Mouse (Mus musculus) CH12.LX (cell line): ENCODE measurements at regions not wholly inside any gene's neighbourhood (a gene's known extent, or its start where the extent isn't known, plus 50 kb on each side); places are given as distances from the start of the nearest gene placed in this dataset.
A peak's percentile ranks its signal among the peaks of the same experiment; 100 is the strongest.

Source experiments
- DNase-seq: peaks from one replicate; pipeline ENCODE4 v3.0.0-alpha.2; 2013; ENCODE audit errors: extremely low read depth
- H3K27ac ChIP-seq: 2 replicates; pipeline ENCODE4 v1.5.1; 2012; ENCODE audit warnings: low read depth, mild to moderate bottlenecking, control low read depth, moderate library complexity; ENCODE audit not compliant: insufficient read depth
- H3K27me3 ChIP-seq: replicated peaks from 2 replicates; pipeline ENCODE3; 2012; ENCODE audit warnings: inconsistent platforms
- H3K36me3 ChIP-seq, 2 experiments: replicated peaks in 1 of 2; 2 replicates each; pipeline versions ENCODE3 to v1.6.1; 2012; ENCODE audit warnings: inconsistent platforms in 1 of 2, low read length in 1 of 2, mild to moderate bottlenecking in 1 of 2, mixed read lengths in 1 of 2, moderate library complexity in 1 of 2; ENCODE audit not compliant: control insufficient read depth in 1 of 2, insufficient read depth in 1 of 2
- H3K4me1 ChIP-seq, 2 experiments: 2 replicates each; pipeline ENCODE4 v1.6.1; 2012; ENCODE audit warnings: inconsistent platforms in 1 of 2, moderate library complexity in 1 of 2; ENCODE audit not compliant: insufficient read depth in 2 of 2, control insufficient read depth in 1 of 2
- H3K4me2 ChIP-seq: 2 replicates; pipeline ENCODE4 v1.6.1; 2012; ENCODE audit warnings: low read depth, mild to moderate bottlenecking, control low read depth; ENCODE audit not compliant: poor library complexity, insufficient read depth, severe bottlenecking
- H3K4me3 ChIP-seq, 3 experiments: fragments of 150-350 bp in 1 of 3; sonication (generic) in 1 of 3; replicated peaks in 1 of 3; 2 replicates each; pipeline versions ENCODE3 to v1.5.1; 2011 to 2012; ENCODE audit warnings: low read depth in 2 of 3, low read length in 2 of 3, mild to moderate bottlenecking in 2 of 3, moderate library complexity in 2 of 3, control low read depth in 1 of 3, improper control_type of control experiment in 1 of 3, inconsistent platforms in 1 of 3, mixed read lengths in 1 of 3; ENCODE audit not compliant: poor library complexity in 1 of 3
- H3K79me2 ChIP-seq: replicated peaks from 2 replicates; pipeline ENCODE4 v1.6.1; 2012; ENCODE audit warnings: mild to moderate bottlenecking, moderate library complexity; ENCODE audit not compliant: control insufficient read depth, poor library complexity, insufficient read depth, severe bottlenecking; ENCODE audit errors: extremely low read depth
- H3K9ac ChIP-seq: 2 replicates; pipeline ENCODE4 v1.6.1; 2012; ENCODE audit warnings: low read depth, mild to moderate bottlenecking, control low read depth, moderate library complexity; ENCODE audit not compliant: insufficient read depth
- H3K9me3 ChIP-seq: replicated peaks from 2 replicates; pipeline ENCODE3; 2012; ENCODE audit warnings: low read length, inconsistent platforms, mixed read lengths
- CTCF ChIP-seq, 2 experiments: IDR thresholded peaks in 1 of 2; conservative IDR thresholded peaks in 1 of 2; 2 replicates each; pipeline ENCODE4 v1.5.1; 2011 to 2012; ENCODE audit warnings: low read depth in 2 of 2, low read length in 2 of 2, improper control_type of control experiment in 1 of 2, inconsistent platforms in 1 of 2, mild to moderate bottlenecking in 1 of 2, moderate library complexity in 1 of 2
- ETS1 ChIP-seq: conservative IDR thresholded peaks from 2 replicates; pipeline ENCODE4 v1.6.1; 2012; ENCODE audit warnings: low read depth, mild to moderate bottlenecking, inconsistent platforms, low read length, improper control_type of control experiment, moderate library complexity
- JUN ChIP-seq: IDR thresholded peaks from 2 replicates; pipeline ENCODE4 v1.6.1; 2011; ENCODE audit warnings: low read depth, mild to moderate bottlenecking, low read length, improper control_type of control experiment, moderate library complexity; ENCODE audit not compliant: insufficient read depth
- MAX ChIP-seq: IDR thresholded peaks from 2 replicates; pipeline ENCODE4 v1.6.1; 2011; ENCODE audit warnings: low read length, improper control_type of control experiment
- MEF2A ChIP-seq: IDR thresholded peaks from 2 replicates; pipeline ENCODE4 v1.6.1; 2014; ENCODE audit warnings: low read depth, mild to moderate bottlenecking, inconsistent platforms, low read length, improper control_type of control experiment, borderline replicate concordance
- MYC ChIP-seq: IDR thresholded peaks from 2 replicates; pipeline ENCODE4 v1.6.1; 2011; ENCODE audit warnings: low read depth, mild to moderate bottlenecking, improper control_type of control experiment, low read length
- NELFE ChIP-seq: IDR thresholded peaks from 2 replicates; pipeline ENCODE4 v1.6.1; 2011; ENCODE audit warnings: low read depth, low read length, improper control_type of control experiment
- PAX5 ChIP-seq: IDR thresholded peaks from 2 replicates; pipeline ENCODE4 v1.6.1; 2012; ENCODE audit warnings: low read length, inconsistent platforms, mixed read lengths
- RAD21 ChIP-seq: IDR thresholded peaks from 2 replicates; pipeline ENCODE4 v1.6.1; 2011; ENCODE audit warnings: low read depth, mild to moderate bottlenecking, low read length, improper control_type of control experiment, moderate library complexity
- SIN3A ChIP-seq: IDR thresholded peaks from 2 replicates; pipeline ENCODE4 v1.6.1; 2012; ENCODE audit warnings: low read length, improper control_type of control experiment, inconsistent platforms
- TBP ChIP-seq: conservative IDR thresholded peaks from 2 replicates; pipeline ENCODE4 v1.6.1; 2011; ENCODE audit warnings: low read depth, low read length, improper control_type of control experiment
- UBTF ChIP-seq: IDR thresholded peaks from 2 replicates; pipeline ENCODE4 v1.6.1; 2012; ENCODE audit warnings: low read depth, mild to moderate bottlenecking, inconsistent platforms, low read length, improper control_type of control experiment, moderate library complexity
- ZC3H11A ChIP-seq: IDR thresholded peaks from 2 replicates; pipeline ENCODE4 v1.6.1; 2012; ENCODE audit warnings: low read depth, mild to moderate bottlenecking, inconsistent platforms, low read length, improper control_type of control experiment
- ZMIZ1 ChIP-seq: IDR thresholded peaks from 2 replicates; pipeline ENCODE4 v1.6.1; 2012; ENCODE audit warnings: low read depth, mild to moderate bottlenecking, inconsistent platforms, low read length, improper control_type of control experiment
- dilution Hi-C: fragments of 300-500 bp; cut with MboI; formaldehyde crosslinking; loops from 2 replicates; pipeline ENCODE4 v1.14.3; 2020; ENCODE audit warnings: low sequenced_read_pairs; ENCODE audit not compliant: extremely low pct_unique_long_range_greater_than_20kb, extremely low pct_ligation_motif_present
- in situ Hi-C: fragments of 300-500 bp; cut with MboI; formaldehyde crosslinking; loops from 3 replicates; pipeline ENCODE4 v1.14.3; 2019; ENCODE audit warnings: low sequenced_read_pairs, low pct_ligation_motif_present, low pct_unique_long_range_greater_than_20kb, mixed read lengths

DNA sequence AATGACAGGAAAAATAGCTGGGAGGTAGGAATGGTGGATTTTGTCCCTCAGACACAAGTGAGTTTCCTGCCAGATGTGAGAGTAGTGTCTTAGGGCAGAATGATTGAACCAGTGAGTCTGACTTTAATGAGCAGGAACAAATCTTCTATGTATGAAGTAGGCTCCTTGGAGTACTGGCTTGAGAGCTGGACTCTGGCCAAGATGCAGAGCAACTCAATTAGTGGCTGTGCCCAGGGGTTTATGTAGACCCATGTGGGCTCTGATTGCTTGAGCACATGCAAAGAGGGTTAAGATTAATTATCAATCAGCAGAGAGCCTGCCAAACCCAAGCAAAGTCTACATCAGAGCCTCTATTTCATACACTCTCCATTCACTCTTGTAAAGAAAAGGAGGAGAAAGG lies 92.9 kb upstream of the Htr1b start:
- TF ChIP-seq UBTF (no peak), ZC3H11A (no peak), MYC (no peak), TBP (no peak), ZMIZ1 (no peak), MEF2A (no peak)
- no peaks in the 10 kb centered on the region for H3K27me3 ChIP-seq
- in situ Hi-C loops: no loop called here
- dilution Hi-C loops: no loop called here
- no peak overlapping the region for H3K4me2 ChIP-seq
- H3K9me3 ChIP-seq: no peaks in the 10 kb centered on the region
- no peak for DNase-seq
- H3K79me2 ChIP-seq: no peaks in the 10 kb centered on the region
- H3K4me1 ChIP-seq: no peaks in the 10 kb centered on the region
- H3K27ac ChIP-seq: no peak overlapping the region
- H3K9ac ChIP-seq: no peak overlapping the region
- H3K4me3 ChIP-seq: no peak overlapping the region
- H3K36me3 ChIP-seq: no peaks in the 10 kb centered on the region

DNA sequence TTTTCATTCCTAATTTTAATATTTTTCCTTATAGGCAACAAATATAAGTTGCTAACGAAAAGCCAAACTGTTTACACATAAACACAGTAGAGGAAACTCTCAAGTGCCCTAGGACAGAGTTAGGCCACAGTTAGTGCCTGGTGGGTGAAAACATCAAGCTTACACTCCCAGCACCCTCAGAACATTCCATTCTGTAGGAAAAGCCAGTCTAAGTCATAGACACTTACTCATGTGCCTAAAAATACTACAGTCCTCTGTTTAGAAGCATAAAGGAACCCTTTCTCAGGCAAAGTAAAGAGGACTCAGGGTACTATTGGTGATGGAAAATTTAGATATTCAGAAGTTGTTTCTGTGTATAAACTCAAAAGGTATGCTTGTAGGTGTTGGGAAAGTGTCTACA lies 86.5 kb upstream of the Htr1b start:
- H3K79me2 ChIP-seq: no peaks in the 10 kb centered on the region
- no peak for TF ChIP-seq RAD21
- TF ChIP-seq ETS1: no peak
- no peak for TF ChIP-seq MAX
- no peak for TF ChIP-seq SIN3A
- no peak for TF ChIP-seq JUN
- TF ChIP-seq, all 38 proteins: peak for 0
- in situ Hi-C loops: no loop called here
- H3K27ac ChIP-seq: no peak overlapping the region
- no peaks in the 10 kb centered on the region for H3K9me3 ChIP-seq
- H3K27me3 ChIP-seq: no peaks in the 10 kb centered on the region
- H3K9ac ChIP-seq: no peak overlapping the region
- H3K4me3 ChIP-seq: no peak overlapping the region
- no peak overlapping the region for H3K4me2 ChIP-seq
- H3K4me1 ChIP-seq: peaks cover 0 to 6% of the 10 kb centered on the region in 2 experiments; a peak in 1 of 4 replicates
- dilution Hi-C loops: no loop called here
- no peak for DNase-seq
- no peaks in the 10 kb centered on the region for H3K36me3 ChIP-seq

DNA sequence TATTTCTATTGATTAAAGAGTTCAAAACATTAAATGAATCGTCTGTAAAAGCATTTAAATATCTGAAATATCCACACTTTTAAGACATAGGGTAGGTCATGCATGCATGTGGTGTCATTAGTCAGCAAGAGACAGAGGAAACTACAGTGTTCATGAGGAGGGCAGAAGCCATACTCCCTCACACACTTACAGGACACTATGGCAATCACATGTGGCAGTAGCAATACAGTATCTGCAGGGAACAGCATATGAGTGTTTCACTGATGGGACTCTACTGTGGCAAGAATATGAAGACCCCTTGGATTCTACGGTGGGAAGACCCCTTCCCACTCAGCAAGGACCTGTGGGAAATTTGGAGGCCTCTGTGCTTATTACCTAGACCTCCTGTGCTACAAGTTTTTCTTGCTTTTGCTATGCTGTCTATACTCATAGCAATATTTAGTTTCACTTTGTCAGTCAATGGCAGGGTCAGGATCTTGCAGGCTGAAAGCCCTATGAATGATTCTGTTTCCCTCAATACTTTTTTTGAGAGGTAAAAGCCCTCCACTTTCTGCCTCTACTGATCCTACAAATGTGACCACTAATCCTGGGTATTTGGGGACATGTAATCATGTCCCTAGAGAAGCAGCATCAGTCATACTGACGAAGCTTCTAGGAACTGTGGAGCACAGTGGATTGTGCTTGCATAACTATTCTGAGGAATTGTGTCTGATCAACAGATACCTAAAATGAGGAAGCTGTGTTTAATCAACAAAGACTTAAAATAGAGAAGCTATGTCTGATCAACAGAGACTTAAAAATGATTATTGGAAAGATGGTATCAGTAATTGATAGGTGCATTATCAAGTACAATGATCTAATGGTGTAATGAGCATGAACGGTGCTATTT lies 83.6 kb upstream of the Htr1b start:
- Histone ChIP-seq H3K27me3 (no peaks in the 10 kb centered on the region), H3K27ac (no peak overlapping the region), H3K9ac (no peak overlapping the region), H3K36me3 (no peaks in the 10 kb centered on the region), H3K9me3 (no peaks in the 10 kb centered on the region), H3K4me2 (peak overlapping the region; percentile 13; the same call in 1 of the 2 replicates), H3K79me2 (no peaks in the 10 kb centered on the region), H3K4me3 (no peak overlapping the region), H3K4me1 (peaks cover 0 to 6% of the 10 kb centered on the region in 2 experiments; a peak in 1 of 4 replicates)
- no peak for DNase-seq
- TF ChIP-seq NELFE (no peak), RAD21 (no peak), PAX5 (no peak), CTCF (conservative IDR thresholded peaks at IDR 0.05 in 1 of 2, IDR thresholded peaks at IDR 0.05 in 1 of 2; ENCODE audit: low read depth in 2 of 2, low read length in 2 of 2) (no peak)
- in situ Hi-C loops: no loop called here
- dilution Hi-C loops: no loop called here
